9 mouse cellular contexts compared by ENCODE assay signal in genomic region chr17:50237818-50238610, GRCm38 (mm10). TPM values are rescaled to one million over a fixed set of nuclear protein-coding genes. Genes with fewer than 3 reads are reported as not detected.
DNase-seq lines count a peak whose midpoint lies in the region; ATAC-seq and TF ChIP-seq lines count a peak whose summit lies in the region.
"Had no signal": no experiment of that assay in that cellular context is flagged by ENCODE, and none has a peak within 500 bp of the region (broad histone marks: within the 10 kb centered on the region; RNA-seq: fewer than 3 reads in every experiment).

No protein-coding gene starts in this region.

- H3K9me3 ChIP-seq in forebrain, embryonic 12.5 days = no peaks in the 10 kb centered on the region
- no peaks in the 10 kb centered on the region for H3K9me3 ChIP-seq in forebrain, postnatal 0 days (ENCODE audit: low read length)
- H3K9me3 ChIP-seq in liver, postnatal 0 days (ENCODE audit: low read length) = no peaks in the 10 kb centered on the region
- H3K9me3 ChIP-seq: limb, embryonic 12.5 days had no signal

- TF ChIP-seq CTCF in forebrain, postnatal 0 days (IDR thresholded peaks at IDR 0.05; ENCODE audit: low read depth) = no peak
- TF ChIP-seq CTCF in liver, postnatal 0 days (IDR thresholded peaks at IDR 0.05; ENCODE audit: low read depth) = no peak

- peaks cover 28% of the 10 kb centered on the region for H3K27me3 ChIP-seq in forebrain, embryonic 12.5 days
- no peaks in the 10 kb centered on the region for H3K27me3 ChIP-seq in forebrain, postnatal 0 days (ENCODE audit: insufficient read depth, low read length)
- no peaks in the 10 kb centered on the region for H3K27me3 ChIP-seq in liver, postnatal 0 days (ENCODE audit: insufficient read depth, low read length)

- peak; percentile 17; the same call in 1 of the 2 replicates for ATAC-seq in forebrain, embryonic 12.5 days (ENCODE audit: low FRiP score)
- no peak for ATAC-seq in forebrain, postnatal 0 days
- ATAC-seq in liver, postnatal 0 days = no peak

- no peaks in the 10 kb centered on the region for H3K36me3 ChIP-seq in forebrain, embryonic 12.5 days (replicated peaks)
- no peaks in the 10 kb centered on the region for H3K36me3 ChIP-seq in forebrain, postnatal 0 days (ENCODE audit: insufficient read depth)
- H3K36me3 ChIP-seq in liver, postnatal 0 days (replicated peaks; ENCODE audit: insufficient read depth, low read length) = no peaks in the 10 kb centered on the region
- H3K36me3 ChIP-seq: limb, embryonic 12.5 days had no signal

- H3K27ac ChIP-seq in forebrain, embryonic 12.5 days = 0 out of 2 replicates have a peak overlapping the region, but pooled peaks have one; percentile 87
- H3K27ac ChIP-seq in forebrain, postnatal 0 days (ENCODE audit: low read depth, low read length) = no peak overlapping the region
- no peak overlapping the region for H3K27ac ChIP-seq in liver, postnatal 0 days (ENCODE audit: low read depth)
- H3K27ac ChIP-seq: limb, embryonic 12.5 days had no signal

- H3K4me1 ChIP-seq in forebrain, embryonic 12.5 days = peaks cover 15% of the 10 kb centered on the region
- H3K4me1 ChIP-seq in forebrain, postnatal 0 days (ENCODE audit: insufficient read depth) = peaks cover 12% of the 10 kb centered on the region; the same call in 1 of the 2 replicates
- no peaks in the 10 kb centered on the region for H3K4me1 ChIP-seq in liver, postnatal 0 days (ENCODE audit: insufficient read depth)
- H3K4me1 ChIP-seq: limb, embryonic 12.5 days had no signal

- H3K4me3 ChIP-seq in forebrain, embryonic 12.5 days (replicated peaks) = no peak overlapping the region
- no peak overlapping the region for H3K4me3 ChIP-seq in forebrain, postnatal 0 days (ENCODE audit: low read depth, low read length)
- H3K4me3 ChIP-seq in liver, postnatal 0 days (ENCODE audit: low read depth, low read length) = no peak overlapping the region
- H3K4me3 ChIP-seq: limb, embryonic 12.5 days had no signal

- no peak for TF ChIP-seq EP300 in liver, postnatal 0 days (IDR thresholded peaks at IDR 0.05; ENCODE audit: low read depth)

- 0 out of 2 replicates have a peak overlapping the region, but pooled peaks have one; percentile 1 for H3K4me2 ChIP-seq in forebrain, embryonic 12.5 days
- H3K4me2 ChIP-seq in forebrain, postnatal 0 days (ENCODE audit: low read depth) = no peak overlapping the region
- H3K4me2 ChIP-seq in liver, postnatal 0 days (ENCODE audit: low read depth, low read length) = no peak overlapping the region
- H3K4me2 ChIP-seq: limb, embryonic 12.5 days had no signal

- DNase-seq in forebrain, postnatal 0 days = no peak
- peak; percentile 8 for DNase-seq in liver, postnatal 0 days
- DNase-seq in liver = no peak
- DNase-seq in ES-CJ7 (ENCODE audit: low read depth, low spot score) = peak; percentile 48
- DNase-seq in induced T-regulatory cell, adult 2 months (ENCODE audit: low read depth) = peak; percentile 40
- DNase-seq in left cerebral cortex, adult 9 months (ENCODE audit: low spot score in 2 of 2) = no peak
- no peak for DNase-seq in ovary, adult 18-20 months (ENCODE audit: low spot score)

- 75% methylated on average over 11 of the region's 11 CpGs for WGBS in forebrain, embryonic 12.5 days
- 66% methylated on average over 11 of the region's 11 CpGs for WGBS in forebrain, postnatal 0 days
- 49% methylated on average over 11 of the region's 11 CpGs for WGBS in liver, postnatal 0 days (ENCODE audit: insufficient replicate concordance)

- no peak overlapping the region; the same call in 1 of the 2 replicates for H3K9ac ChIP-seq in forebrain, embryonic 12.5 days
- no peak overlapping the region for H3K9ac ChIP-seq in forebrain, postnatal 0 days
- H3K9ac ChIP-seq in liver, postnatal 0 days (replicated peaks) = no peak overlapping the region
- H3K9ac ChIP-seq: limb, embryonic 12.5 days had no signal

RNA-seq across cellular contexts. Expression of gene Rftn1, which starts 47.5 kb away (rescaled TPM):
- polyA plus RNA-seq in forebrain, embryonic 12.5 days (2016; fragmentation: Nextera tagmentation; extraction: Ambion mirVana) = 13.4 and 15.4 TPM in 2 replicates
- total RNA-seq in forebrain, postnatal 0 days (2014; rRNA removed) = 30.6 and 58.3 TPM in 2 replicates
- polyA plus RNA-seq in forebrain, postnatal 0 days (2015; fragmentation: Nextera tagmentation; extraction: Ambion mirVana) = 13.4 and 27.4 TPM in 2 replicates
- polyA plus RNA-seq in liver, postnatal 0 days (2015; fragmentation: Nextera tagmentation; extraction: Ambion mirVana) = 5.0 and 6.0 TPM in 2 replicates

RNA-seq across cellular contexts. Expression of gene Dazl, which starts 55.4 kb away (rescaled TPM):
- 0.33 and 0.45 TPM in 2 replicates for polyA plus RNA-seq in forebrain, embryonic 12.5 days (2016; fragmentation: Nextera tagmentation; extraction: Ambion mirVana)
- 0.85 and 4.2 TPM in 2 replicates for total RNA-seq in forebrain, postnatal 0 days (2014; rRNA removed)
- 1.3 and 1.8 TPM in 2 replicates for polyA plus RNA-seq in forebrain, postnatal 0 days (2015; fragmentation: Nextera tagmentation; extraction: Ambion mirVana)
- not detected in 2 replicates for polyA plus RNA-seq in liver, postnatal 0 days (2015; fragmentation: Nextera tagmentation; extraction: Ambion mirVana)
- polyA plus RNA-seq: limb, embryonic 12.5 days had no signal

Comparison
In these comparisons a context has a peak if more than half of its experiments do, and no peak if none do; other contexts are left out.
1. DNase-seq: peak in liver, postnatal 0 days (single experiment), ES-CJ7 (single experiment) and induced T-regulatory cell, adult 2 months (single experiment); none in forebrain, postnatal 0 days (single experiment), liver (single experiment), left cerebral cortex, adult 9 months (0 of 2) and ovary, adult 18-20 months (single experiment).